Mouse (Mus musculus) megakaryocyte, embryonic 14.5 days (primary cell): ENCODE measurements around the gene Syne3. TPM values are rescaled to one million over a fixed set of nuclear protein-coding genes. Genes with fewer than 3 reads are reported as not detected.

Experiments
- H3K27me3 ChIP-seq: replicated peaks from 2 replicates; pipeline ENCODE3; 2012; ENCODE audit warnings: inconsistent platforms
- H3K36me3 ChIP-seq: replicated peaks from 2 replicates; pipeline ENCODE3; 2012; ENCODE audit warnings: low read length, inconsistent platforms, mixed read lengths
- H3K4me1 ChIP-seq: 2 replicates; pipeline ENCODE4 v1.6.1; 2012; ENCODE audit warnings: inconsistent platforms
- H3K4me3 ChIP-seq: replicated peaks from 2 replicates; pipeline ENCODE3; 2012; ENCODE audit warnings: moderate library complexity, mild to moderate bottlenecking, inconsistent platforms
- H3K9me3 ChIP-seq: 2 replicates; pipeline ENCODE4 v1.6.1; 2012; ENCODE audit warnings: inconsistent platforms
- FLI1 ChIP-seq: IDR thresholded peaks from 2 replicates; pipeline ENCODE4 v1.6.1; 2012; ENCODE audit warnings: low read length, inconsistent platforms, mixed read lengths
- GATA1 ChIP-seq: IDR thresholded peaks from 3 replicates; pipeline ENCODE4 v1.6.1; 2012; ENCODE audit warnings: mixed read lengths, low read length, inconsistent platforms, borderline replicate concordance
- polyA plus RNA-seq: library from polyadenylated mRNA; stranded (reverse); fragments of >175 nt; gene quantifications from 2 replicates; pipeline ENCODE4 v1.2.3, GENCODE M21; 2012; ENCODE audit warnings: low replicate concordance; ENCODE audit not compliant: insufficient read depth

Gene Syne3
- polyA plus RNA-seq, 1 experiment: 6.8 TPM

DNA sequence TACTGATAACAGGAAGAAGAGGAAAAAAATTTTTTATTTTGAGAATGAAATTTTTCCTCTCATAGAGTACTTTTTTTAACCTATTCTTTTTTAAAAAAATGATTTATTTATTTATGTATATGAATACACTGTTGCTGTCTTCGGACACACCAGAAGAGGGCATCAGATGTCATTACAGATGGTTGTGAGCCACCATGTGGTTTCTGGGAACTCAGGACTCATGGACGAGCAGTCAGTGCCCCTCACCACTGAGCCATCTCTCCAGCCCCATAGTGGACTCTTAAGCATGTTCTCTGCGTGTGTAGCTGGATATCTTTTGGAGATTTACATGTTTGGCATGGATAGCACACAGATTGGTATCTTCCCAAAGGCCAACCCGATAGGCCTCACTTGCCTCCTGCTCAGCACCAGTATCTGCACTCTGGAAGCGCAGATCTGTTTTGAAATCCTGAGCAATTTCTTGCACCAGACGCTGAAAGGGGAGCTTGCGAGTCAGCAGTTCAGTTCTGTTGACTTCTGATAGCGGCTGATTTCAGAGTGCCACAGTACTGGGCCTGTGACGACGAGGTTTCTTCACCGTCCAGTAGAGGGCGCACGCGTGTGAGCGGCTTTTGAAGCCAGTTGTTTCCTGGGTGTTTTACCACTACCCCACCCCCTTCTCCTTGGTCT, 17.8 kb upstream of the Syne3 start:
- peaks cover 88% of the 10 kb centered on the region for H3K4me1 ChIP-seq
- H3K36me3 ChIP-seq: peaks cover 37% of the 10 kb centered on the region
- no peaks in the 10 kb centered on the region for H3K27me3 ChIP-seq
- H3K9me3 ChIP-seq: peaks cover 11% of the 10 kb centered on the region
- H3K4me3 ChIP-seq: peak overlapping the region; percentile 71
- TF ChIP-seq GATA1: no peak
- TF ChIP-seq FLI1: no peak

DNA sequence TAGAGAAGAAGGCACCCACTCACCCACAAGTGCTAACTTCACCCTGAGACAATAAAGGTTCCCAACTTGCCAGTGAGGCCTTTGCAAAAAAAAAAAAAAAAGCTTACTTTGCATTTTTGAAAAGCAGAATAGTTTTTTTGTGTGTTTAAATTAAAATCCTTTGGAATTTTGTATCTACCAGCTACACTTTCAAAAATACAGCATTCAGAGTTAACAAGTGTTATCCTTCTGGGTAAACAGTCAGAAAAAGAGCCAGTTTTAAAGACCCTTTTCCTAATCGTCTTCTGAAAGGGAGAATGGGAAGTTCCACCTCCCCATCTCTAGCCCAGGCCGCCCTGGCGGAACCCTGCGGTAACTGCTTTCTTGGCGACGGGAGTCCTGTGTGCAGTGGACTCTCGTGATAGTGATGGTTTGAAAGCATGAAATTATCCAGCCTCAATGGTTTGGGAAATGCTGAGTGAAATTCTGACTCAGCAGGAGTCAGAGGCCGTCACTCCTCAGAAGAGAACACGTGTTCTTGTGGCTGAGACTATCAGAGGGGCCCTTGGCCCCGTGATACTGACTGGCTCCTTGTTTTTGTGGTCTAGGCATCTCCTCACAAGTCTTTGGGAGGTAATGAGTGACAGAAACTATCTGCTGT, 16.5 kb upstream of the Syne3 start:
- no peaks in the 10 kb centered on the region for H3K27me3 ChIP-seq
- peak; percentile 67; the same call in 1 of the 3 replicates for TF ChIP-seq GATA1
- TF ChIP-seq FLI1: no peak
- peaks cover 37% of the 10 kb centered on the region for H3K36me3 ChIP-seq
- peak overlapping the region; percentile 78 for H3K4me3 ChIP-seq
- H3K9me3 ChIP-seq: peaks cover 11% of the 10 kb centered on the region
- H3K4me1 ChIP-seq: peaks cover 96% of the 10 kb centered on the region

DNA sequence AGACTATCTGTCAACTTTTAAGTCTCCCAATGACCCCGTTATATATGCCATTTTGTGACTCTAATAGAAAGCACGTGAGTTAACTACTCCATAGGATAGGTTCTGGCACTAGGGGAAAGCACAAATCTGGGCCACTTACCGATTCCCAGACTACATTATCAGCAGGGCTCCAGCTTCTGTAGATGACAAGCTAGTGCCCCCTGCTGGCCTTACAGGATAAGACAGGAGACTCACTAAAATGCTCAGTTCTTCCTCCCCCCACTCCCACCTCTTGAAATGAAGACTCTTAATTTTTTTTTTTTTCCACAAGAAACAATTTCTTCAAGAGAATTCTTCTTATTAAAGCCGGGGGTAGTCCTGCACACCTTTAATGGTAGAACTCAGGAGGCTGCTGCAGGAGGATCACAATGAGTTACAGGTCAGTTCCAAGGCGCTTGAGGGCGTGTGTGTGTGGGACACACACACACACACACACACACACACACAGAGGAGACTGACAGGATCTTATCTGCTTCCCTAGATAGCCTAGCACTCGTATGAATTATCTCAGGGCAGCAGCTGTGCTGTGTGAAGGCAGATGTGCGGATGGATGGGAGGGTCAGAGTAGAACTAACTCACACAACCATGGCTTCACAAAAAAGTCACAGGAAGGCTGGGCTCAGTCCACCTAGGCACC, 15.8 kb upstream of the Syne3 start:
- Histone ChIP-seq H3K36me3 (peaks cover 33% of the 10 kb centered on the region), H3K9me3 (peaks cover 11% of the 10 kb centered on the region), H3K27me3 (no peaks in the 10 kb centered on the region), H3K4me1 (peaks cover 96% of the 10 kb centered on the region), H3K4me3 (peak overlapping the region; percentile 64)
- no peak for TF ChIP-seq FLI1

DNA sequence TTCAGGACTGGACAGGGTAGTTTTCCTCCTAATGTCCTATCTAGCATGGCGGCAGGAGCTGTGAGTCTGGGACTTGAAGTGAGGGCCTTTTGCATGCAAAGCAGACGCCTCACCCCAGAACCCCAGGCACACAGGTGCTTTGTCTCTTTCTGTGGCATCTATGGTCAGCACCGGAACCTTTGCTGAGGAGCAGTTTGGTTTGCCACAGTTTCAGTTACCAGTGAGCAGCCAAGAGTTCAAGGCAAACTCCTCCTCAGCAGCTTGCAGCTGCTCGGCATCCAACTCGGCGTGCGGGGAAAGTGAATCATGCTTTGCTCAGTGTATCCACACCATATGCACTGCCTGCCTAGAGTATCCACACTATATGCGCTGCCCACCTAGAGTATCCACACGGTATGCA, 13.2 kb upstream of the Syne3 start:
- Histone ChIP-seq H3K4me3 (peak overlapping the region; percentile 89), H3K9me3 (peaks cover 11% of the 10 kb centered on the region), H3K27me3 (no peaks in the 10 kb centered on the region), H3K4me1 (peaks cover 96% of the 10 kb centered on the region), H3K36me3 (peaks cover 11% of the 10 kb centered on the region)
- TF ChIP-seq FLI1 (no peak), GATA1 (no peak)

DNA sequence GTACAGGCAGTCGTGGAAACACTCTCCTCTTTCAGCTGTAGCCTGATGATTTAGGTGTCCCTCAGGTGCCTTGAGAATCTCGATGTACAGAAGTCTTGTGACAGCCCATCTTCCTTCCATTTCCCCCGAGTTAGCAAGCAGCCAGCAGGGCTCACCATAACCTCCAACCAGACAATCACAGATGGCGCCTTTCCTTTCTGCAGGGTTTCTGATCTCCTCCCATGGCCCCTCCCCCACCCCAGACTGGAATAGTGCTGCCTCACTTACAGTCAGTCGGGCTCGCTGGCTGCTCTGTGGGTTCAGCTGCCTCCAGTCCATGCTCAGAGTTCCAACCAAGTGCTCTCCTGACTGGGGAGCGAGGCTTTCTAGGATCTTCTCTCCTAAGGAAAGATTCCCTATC, 12.5 kb upstream of the Syne3 start:
- peaks cover 96% of the 10 kb centered on the region for H3K4me1 ChIP-seq

DNA sequence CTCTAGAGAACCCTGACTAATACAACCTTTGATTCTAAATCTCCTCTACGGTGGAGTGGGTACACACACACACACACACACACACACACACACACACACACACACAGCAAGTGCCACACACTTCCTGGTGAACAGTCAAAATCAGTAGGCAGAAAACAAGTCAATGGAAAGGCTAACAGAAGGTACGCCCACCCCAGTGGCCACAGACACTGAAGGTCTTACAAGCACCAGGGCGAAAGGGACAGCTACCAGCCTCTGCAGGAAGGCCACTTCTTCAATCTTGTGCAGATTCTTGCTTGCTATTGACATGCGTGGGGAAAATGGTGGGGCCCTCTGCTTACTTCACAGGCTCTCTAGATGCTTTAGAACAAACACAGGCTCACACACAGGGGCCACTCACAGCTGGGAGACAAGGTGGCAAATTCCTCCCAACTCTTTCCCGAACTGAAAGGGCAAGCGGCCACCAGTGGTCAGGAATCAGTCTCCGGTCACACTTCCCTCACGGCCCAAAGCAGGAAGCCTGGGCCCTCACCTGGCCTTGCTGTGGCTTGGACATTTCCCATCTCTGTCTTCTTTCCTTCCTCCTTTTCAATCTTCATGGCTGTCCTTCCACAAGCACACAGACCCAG, 11.9 kb upstream of the Syne3 start:
- Histone ChIP-seq H3K36me3 (peaks cover 11% of the 10 kb centered on the region), H3K4me3 (peak overlapping the region; percentile 89), H3K4me1 (peaks cover 98% of the 10 kb centered on the region), H3K27me3 (no peaks in the 10 kb centered on the region), H3K9me3 (peaks cover 11% of the 10 kb centered on the region)
- TF ChIP-seq FLI1: no peak

More for the DNA sequence above, 12.5 kb upstream of the Syne3 start:
- Histone ChIP-seq H3K4me3 (peak overlapping the region; percentile 89), H3K36me3 (peaks cover 11% of the 10 kb centered on the region), H3K27me3 (no peaks in the 10 kb centered on the region), H3K9me3 (peaks cover 11% of the 10 kb centered on the region)
- TF ChIP-seq FLI1: no peak
- TF ChIP-seq GATA1: no peak

DNA sequence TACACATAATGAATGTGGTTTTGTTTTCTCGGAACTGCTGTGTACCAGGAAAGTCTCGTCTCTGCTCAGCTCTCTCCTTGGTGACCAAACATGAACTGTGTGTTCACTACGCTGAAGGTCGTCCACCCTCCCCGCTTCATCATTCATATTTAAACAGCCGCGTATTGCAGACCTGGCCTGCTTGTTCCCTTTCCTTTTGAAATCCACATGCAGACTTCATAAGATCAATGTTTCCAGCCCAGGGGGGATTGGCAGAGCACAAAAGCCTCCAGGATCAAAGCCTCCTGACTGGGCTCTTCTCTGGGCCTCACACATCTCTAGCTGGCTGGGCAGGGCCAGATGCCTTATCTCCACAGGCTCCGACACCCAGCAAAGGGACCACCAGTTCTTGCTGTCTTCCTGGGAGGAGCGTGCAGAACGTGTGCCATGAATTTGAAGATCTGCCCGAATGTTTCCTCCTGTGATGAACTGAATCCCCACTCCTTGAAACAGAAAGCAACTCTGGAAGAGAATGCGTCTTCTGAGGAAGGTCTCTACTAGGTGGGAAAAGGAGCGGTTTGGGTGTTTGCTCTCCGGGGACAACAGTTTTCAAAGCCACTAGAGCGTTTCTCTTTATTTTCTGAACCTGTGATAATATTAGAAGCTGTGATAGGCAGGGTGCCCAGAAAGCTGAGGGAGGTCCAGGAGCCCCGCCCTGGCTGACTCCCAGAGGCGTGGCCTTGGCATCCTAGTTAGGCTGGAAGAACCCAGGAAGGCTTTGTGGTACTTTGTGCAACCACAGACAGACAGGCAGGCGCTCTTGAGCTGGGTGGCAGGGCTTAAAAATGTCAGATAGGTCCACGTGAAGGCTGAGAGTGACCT, 10.0 kb upstream of the Syne3 start:
- Histone ChIP-seq H3K4me3 (peak overlapping the region; percentile 91), H3K4me1 (peaks cover 98% of the 10 kb centered on the region), H3K27me3 (no peaks in the 10 kb centered on the region), H3K9me3 (peaks cover 11% of the 10 kb centered on the region), H3K36me3 (peaks cover 11% of the 10 kb centered on the region)
- TF ChIP-seq GATA1 (no peak; the same call in 2 of the 3 replicates), FLI1 (no peak)

DNA sequence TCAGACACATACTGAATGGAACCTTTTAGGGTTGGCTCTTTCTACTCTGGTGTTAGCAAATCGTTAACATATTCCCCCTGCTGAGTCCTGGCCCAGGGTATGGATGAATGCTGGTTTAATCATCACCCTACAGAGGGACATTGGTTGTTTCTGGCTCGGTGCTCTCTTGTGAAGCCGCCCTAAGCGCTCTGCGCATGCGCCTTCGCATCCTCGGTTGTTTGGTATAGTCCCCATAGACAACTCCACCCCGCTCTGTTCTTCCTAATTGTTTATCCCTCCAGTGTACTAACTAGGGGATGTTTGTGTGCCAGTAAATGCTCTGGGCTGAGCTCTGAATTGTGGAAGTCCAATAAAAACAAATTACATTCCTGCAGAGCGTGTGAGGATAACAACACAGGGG, 7.0 kb upstream of the Syne3 start:
- H3K4me1 ChIP-seq: peaks cover 99% of the 10 kb centered on the region
- no peaks in the 10 kb centered on the region for H3K9me3 ChIP-seq
- H3K27me3 ChIP-seq: no peaks in the 10 kb centered on the region
- TF ChIP-seq GATA1: no peak
- no peak for TF ChIP-seq FLI1
- no peaks in the 10 kb centered on the region for H3K36me3 ChIP-seq
- H3K4me3 ChIP-seq: no peak overlapping the region

DNA sequence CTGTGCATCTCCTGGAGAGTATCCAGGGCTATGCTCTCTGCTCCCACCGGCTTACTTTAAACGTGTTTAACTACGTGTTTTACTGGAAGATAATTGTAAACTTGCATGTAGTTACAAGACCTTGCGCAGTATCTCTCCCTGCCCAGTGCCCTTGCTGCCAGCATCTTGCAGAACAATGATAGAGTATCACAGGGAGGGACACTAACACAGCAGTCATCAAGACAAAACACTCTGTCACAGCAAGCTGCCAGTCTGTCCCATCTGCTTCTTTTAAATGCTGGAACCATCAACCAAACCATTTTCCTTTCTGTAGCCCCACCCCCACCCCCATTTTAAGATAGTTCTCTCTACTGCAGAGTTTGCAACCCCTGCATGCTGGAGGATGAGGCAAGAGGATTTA, 6.6 kb upstream of the Syne3 start:
- H3K4me3 ChIP-seq: peak overlapping the region; percentile 53
- H3K9me3 ChIP-seq: no peaks in the 10 kb centered on the region
- no peaks in the 10 kb centered on the region for H3K36me3 ChIP-seq
- H3K4me1 ChIP-seq: peaks cover 99% of the 10 kb centered on the region
- TF ChIP-seq GATA1 (no peak), FLI1 (no peak)
- no peaks in the 10 kb centered on the region for H3K27me3 ChIP-seq
